Mouse (Mus musculus): ENCODE data around the gene Slc2a5. TPM values are rescaled to one million over a fixed set of nuclear protein-coding genes. Genes with fewer than 3 reads are reported as not detected.

Gene Slc2a5
- polyA plus RNA-seq, 1 experiment from 2014 or later: 0.16 TPM

DNA sequence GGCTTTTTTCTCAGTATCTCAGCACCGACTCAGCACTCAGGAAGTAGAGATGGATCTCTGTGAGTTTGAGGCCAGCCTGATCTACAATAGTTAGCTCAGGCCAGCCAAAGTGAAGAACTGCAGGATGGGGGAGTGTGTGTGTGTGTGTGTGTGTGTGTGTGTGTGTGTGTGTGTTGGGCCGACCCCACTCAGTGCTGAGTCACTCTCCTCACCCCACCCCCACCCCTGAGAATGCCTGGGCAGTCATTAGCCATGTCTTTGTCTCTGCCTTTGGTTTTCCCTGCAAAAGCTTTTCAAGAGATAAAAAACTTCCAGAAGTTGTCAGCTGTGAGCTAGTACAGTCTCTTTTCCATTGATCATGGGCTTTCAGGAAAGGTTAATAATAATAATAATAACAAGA is 11.6 kb downstream of the Slc2a5 start:
- Histone ChIP-seq H3K4me1 (ENCODE audit: insufficient read depth) (peaks cover 5% of the 10 kb centered on the region; the same call in 1 of the 2 replicates), H3K36me3 (replicated peaks; ENCODE audit: insufficient read depth, low read length) (no peaks in the 10 kb centered on the region), H3K4me2 (ENCODE audit: low read depth, low read length) (no peak overlapping the region), H3K27me3 (ENCODE audit: insufficient read depth, low read length) (no peaks in the 10 kb centered on the region), H3K9me3 (ENCODE audit: low read length) (no peaks in the 10 kb centered on the region), H3K9ac (replicated peaks) (no peak overlapping the region), H3K4me3 (ENCODE audit: low read depth, low read length) (no peak overlapping the region), H3K27ac (ENCODE audit: low read depth) (no peak overlapping the region)
- WGBS (ENCODE audit: insufficient replicate concordance): 33% methylated on average over 1 of the region's 2 CpGs
- ATAC-seq (no peak), DNase-seq (no peak)
- TF ChIP-seq EP300 (IDR thresholded peaks at IDR 0.05; ENCODE audit: low read depth) (no peak), CTCF (IDR thresholded peaks at IDR 0.05; ENCODE audit: low read depth) (no peak)

DNA sequence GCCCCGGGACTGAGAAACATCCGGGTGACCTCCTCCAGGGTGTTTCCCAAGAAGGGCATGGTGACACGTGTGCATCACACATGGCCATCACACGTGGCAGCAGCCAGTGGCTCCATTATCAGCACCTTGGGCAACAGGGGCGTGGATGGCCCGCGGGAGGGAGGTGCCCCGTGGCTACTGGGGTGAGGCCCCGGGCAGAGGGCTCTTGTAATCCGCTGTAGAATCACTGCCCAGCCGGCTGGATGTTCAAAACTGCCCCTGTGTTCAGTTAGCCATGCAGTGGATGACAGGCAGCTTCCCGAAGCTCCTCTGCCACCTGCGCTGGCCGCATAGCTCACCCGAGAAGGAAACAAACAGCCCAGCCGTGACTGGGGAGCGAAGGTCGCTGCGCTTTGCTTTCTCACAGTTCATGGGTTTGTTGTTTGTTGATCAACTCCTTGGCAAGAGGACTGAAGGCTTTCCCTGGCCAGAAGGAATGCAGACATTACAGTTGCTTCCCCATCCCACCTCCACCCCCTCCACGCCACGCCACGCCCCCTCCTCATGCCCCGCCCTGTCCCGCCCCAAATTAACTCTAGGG is 13.7 kb downstream of the Slc2a5 start:
- H3K4me3 ChIP-seq (ENCODE audit: low read depth, low read length): peak overlapping the region; percentile 32; the same call in 1 of the 2 replicates
- DNase-seq (peak; percentile 79), ATAC-seq (peak; percentile 91)
- 0 out of 2 replicates have a peak, but pooled peaks have one; percentile 51 for TF ChIP-seq EP300 (IDR thresholded peaks at IDR 0.05; ENCODE audit: low read depth)
- no peak for TF ChIP-seq CTCF (IDR thresholded peaks at IDR 0.05; ENCODE audit: low read depth)
- no peaks in the 10 kb centered on the region for H3K36me3 ChIP-seq (replicated peaks; ENCODE audit: insufficient read depth, low read length)
- peak overlapping the region; percentile 36 for H3K9ac ChIP-seq (replicated peaks)
- no peaks in the 10 kb centered on the region for H3K27me3 ChIP-seq (ENCODE audit: insufficient read depth, low read length)
- peak overlapping the region; percentile 79 for H3K27ac ChIP-seq (ENCODE audit: low read depth)
- no peaks in the 10 kb centered on the region for H3K9me3 ChIP-seq (ENCODE audit: low read length)
- H3K4me2 ChIP-seq (ENCODE audit: low read depth, low read length): peak overlapping the region; percentile 67
- WGBS (ENCODE audit: insufficient replicate concordance): 10% methylated on average over 24 of the region's 24 CpGs
- H3K4me1 ChIP-seq (ENCODE audit: insufficient read depth): peaks cover 7% of the 10 kb centered on the region; the same call in 1 of the 2 replicates

DNA sequence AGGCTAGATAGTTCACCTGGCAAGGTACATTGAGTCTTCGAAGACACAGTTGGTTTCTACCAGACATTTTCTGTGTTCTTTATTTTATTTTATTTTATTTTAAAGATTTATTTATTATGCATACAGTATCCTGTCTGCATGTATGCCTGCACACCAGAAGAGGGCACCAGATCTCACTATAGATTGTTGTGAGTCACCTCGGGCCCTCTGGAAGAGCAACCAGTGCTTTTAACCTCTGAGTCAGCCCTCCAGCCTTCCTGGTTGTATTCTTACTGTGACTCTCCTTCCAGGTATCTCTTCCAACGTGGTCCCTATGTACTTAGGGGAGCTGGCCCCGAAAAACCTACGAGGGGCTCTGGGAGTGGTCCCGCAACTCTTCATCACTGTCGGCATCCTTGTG is 16.2 kb downstream of the Slc2a5 start:
- Histone ChIP-seq H3K4me2 (ENCODE audit: low read depth, low read length) (no peak overlapping the region), H3K27me3 (ENCODE audit: insufficient read depth, low read length) (no peaks in the 10 kb centered on the region), H3K27ac (ENCODE audit: low read depth) (no peak overlapping the region), H3K4me3 (ENCODE audit: low read depth, low read length) (no peak overlapping the region), H3K9ac (replicated peaks) (no peak overlapping the region), H3K4me1 (ENCODE audit: insufficient read depth) (peaks cover 7% of the 10 kb centered on the region; the same call in 1 of the 2 replicates), H3K36me3 (replicated peaks; ENCODE audit: insufficient read depth, low read length) (no peaks in the 10 kb centered on the region), H3K9me3 (ENCODE audit: low read length) (no peaks in the 10 kb centered on the region)
- no peak for ATAC-seq
- TF ChIP-seq EP300 (IDR thresholded peaks at IDR 0.05; ENCODE audit: low read depth) (no peak), CTCF (IDR thresholded peaks at IDR 0.05; ENCODE audit: low read depth) (no peak)
- 78% methylated on average over 7 of the region's 7 CpGs for WGBS (ENCODE audit: insufficient replicate concordance)
- no peak for DNase-seq

DNA sequence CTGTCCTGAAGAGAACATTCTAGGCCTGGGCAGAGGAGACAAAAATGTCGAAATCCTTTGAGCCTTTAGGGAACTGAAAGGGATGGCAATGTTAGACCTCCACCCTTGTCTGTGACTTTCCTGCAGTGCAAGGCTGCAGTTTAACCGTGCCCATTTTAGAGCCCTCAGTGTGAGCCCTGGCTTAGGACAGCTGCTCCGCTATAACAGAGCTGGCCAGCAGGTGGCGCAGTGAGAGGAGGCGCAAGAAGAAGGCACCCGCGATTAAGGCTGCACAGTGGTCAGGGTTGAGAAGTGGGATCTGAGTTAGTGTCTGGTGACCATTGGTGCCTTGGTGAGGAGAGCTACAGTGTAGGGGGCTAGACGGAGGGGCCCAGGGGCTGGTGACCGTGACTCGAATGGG is 17.6 kb downstream of the Slc2a5 start:
- Histone ChIP-seq H3K4me2 (ENCODE audit: low read depth, low read length) (no peak overlapping the region), H3K27ac (ENCODE audit: low read depth) (no peak overlapping the region), H3K36me3 (replicated peaks; ENCODE audit: insufficient read depth, low read length) (no peaks in the 10 kb centered on the region), H3K4me3 (ENCODE audit: low read depth, low read length) (no peak overlapping the region), H3K27me3 (ENCODE audit: insufficient read depth, low read length) (no peaks in the 10 kb centered on the region), H3K9ac (replicated peaks) (no peak overlapping the region), H3K4me1 (ENCODE audit: insufficient read depth) (peaks cover 7% of the 10 kb centered on the region; the same call in 1 of the 2 replicates), H3K9me3 (ENCODE audit: low read length) (no peaks in the 10 kb centered on the region)
- DNase-seq: peak; percentile 85
- WGBS (ENCODE audit: insufficient replicate concordance): 6% methylated on average over 10 of the region's 10 CpGs
- TF ChIP-seq CTCF (IDR thresholded peaks at IDR 0.05; ENCODE audit: low read depth) (peak; percentile 97), EP300 (IDR thresholded peaks at IDR 0.05; ENCODE audit: low read depth) (no peak)
- ATAC-seq: peak; percentile 24; the same call in 1 of the 2 replicates

DNA sequence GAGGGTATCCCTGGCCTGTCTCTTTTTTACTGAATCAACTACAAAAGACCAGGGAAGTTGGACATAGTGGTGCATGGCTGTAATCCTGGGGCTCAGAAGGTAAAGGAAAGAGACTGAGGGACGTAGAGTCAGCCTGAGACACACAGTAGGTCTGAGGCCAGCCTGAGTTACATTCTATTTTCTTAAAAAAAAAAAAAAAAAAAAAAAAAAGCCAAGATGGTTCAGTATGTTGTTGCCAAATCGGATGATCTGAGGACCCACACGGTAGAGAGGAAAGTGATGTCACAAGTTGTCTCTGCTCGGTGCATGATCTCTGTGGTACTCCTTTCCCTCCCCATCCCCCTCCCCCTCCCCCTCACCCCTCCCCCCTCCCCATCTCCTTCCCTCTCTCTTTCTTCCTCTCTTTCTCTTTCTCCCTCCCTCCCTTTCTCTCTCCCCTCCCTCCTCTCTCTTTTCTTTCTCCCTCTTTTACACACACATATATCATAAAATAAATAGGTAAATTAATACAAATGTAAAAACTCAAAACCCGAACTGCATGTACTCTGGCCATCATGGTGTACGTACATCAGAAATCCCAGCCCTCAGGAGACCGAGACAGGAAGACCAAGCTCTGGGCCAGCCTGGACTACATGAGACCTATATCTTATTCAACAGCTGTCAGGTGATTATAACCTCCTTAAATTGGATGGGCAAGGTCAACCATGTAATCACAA is 18.4 kb downstream of the Slc2a5 start:
- H3K4me3 ChIP-seq (ENCODE audit: low read depth, low read length): no peak overlapping the region
- no peak overlapping the region for H3K4me2 ChIP-seq (ENCODE audit: low read depth, low read length)
- peaks cover 7% of the 10 kb centered on the region; the same call in 1 of the 2 replicates for H3K4me1 ChIP-seq (ENCODE audit: insufficient read depth)
- DNase-seq (no peak), ATAC-seq (no peak)
- H3K9ac ChIP-seq (replicated peaks): no peak overlapping the region
- no peak overlapping the region for H3K27ac ChIP-seq (ENCODE audit: low read depth)
- TF ChIP-seq EP300 (IDR thresholded peaks at IDR 0.05; ENCODE audit: low read depth): no peak
- no peak for TF ChIP-seq CTCF (IDR thresholded peaks at IDR 0.05; ENCODE audit: low read depth)
- H3K9me3 ChIP-seq (ENCODE audit: low read length): no peaks in the 10 kb centered on the region
- 75% methylated on average over 7 of the region's 7 CpGs for WGBS (ENCODE audit: insufficient replicate concordance)
- H3K27me3 ChIP-seq (ENCODE audit: insufficient read depth, low read length): no peaks in the 10 kb centered on the region
- no peaks in the 10 kb centered on the region for H3K36me3 ChIP-seq (replicated peaks; ENCODE audit: insufficient read depth, low read length)

DNA sequence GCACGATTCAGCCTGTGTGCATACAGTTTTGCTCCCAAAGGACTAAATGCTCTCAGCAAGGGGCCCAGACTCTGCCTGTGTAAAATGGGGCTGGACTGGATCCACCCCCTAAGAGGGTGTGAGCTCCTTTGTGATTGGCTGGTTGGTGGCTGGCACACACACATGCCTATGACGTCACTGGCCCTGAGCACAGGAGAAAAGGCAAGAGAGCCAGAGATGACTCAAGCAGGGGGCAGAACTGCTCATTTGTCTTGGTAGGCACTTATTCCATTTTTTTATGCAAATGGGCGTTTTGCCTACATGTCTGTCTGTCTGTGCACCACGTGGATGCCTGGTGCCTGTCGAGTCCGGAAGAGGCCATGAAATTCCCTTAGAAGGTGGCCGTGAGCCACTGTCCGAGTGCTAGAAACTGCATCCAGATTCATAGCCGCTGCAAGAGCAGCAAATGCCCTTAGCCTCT is 19.0 kb downstream of the Slc2a5 start:
- H3K9me3 ChIP-seq (ENCODE audit: low read length): no peaks in the 10 kb centered on the region
- peak overlapping the region; percentile 36 for H3K4me2 ChIP-seq (ENCODE audit: low read depth, low read length)
- peak; percentile 75 for DNase-seq
- peak; percentile 76 for ATAC-seq
- no peak overlapping the region for H3K4me3 ChIP-seq (ENCODE audit: low read depth, low read length)
- H3K4me1 ChIP-seq (ENCODE audit: insufficient read depth): peaks cover 3% of the 10 kb centered on the region; the same call in 1 of the 2 replicates
- H3K27ac ChIP-seq (ENCODE audit: low read depth): no peak overlapping the region
- 19% methylated on average over 9 of the region's 9 CpGs for WGBS (ENCODE audit: insufficient replicate concordance)
- H3K27me3 ChIP-seq (ENCODE audit: insufficient read depth, low read length): no peaks in the 10 kb centered on the region
- H3K36me3 ChIP-seq (replicated peaks; ENCODE audit: insufficient read depth, low read length): no peaks in the 10 kb centered on the region
- H3K9ac ChIP-seq (replicated peaks): no peak overlapping the region
- no peak for TF ChIP-seq EP300 (IDR thresholded peaks at IDR 0.05; ENCODE audit: low read depth)
- TF ChIP-seq CTCF (IDR thresholded peaks at IDR 0.05; ENCODE audit: low read depth): no peak

Data from liver, postnatal 0 days (tissue).